Mouse (Mus musculus): ENCODE data around the gene Fdps.

DNA sequence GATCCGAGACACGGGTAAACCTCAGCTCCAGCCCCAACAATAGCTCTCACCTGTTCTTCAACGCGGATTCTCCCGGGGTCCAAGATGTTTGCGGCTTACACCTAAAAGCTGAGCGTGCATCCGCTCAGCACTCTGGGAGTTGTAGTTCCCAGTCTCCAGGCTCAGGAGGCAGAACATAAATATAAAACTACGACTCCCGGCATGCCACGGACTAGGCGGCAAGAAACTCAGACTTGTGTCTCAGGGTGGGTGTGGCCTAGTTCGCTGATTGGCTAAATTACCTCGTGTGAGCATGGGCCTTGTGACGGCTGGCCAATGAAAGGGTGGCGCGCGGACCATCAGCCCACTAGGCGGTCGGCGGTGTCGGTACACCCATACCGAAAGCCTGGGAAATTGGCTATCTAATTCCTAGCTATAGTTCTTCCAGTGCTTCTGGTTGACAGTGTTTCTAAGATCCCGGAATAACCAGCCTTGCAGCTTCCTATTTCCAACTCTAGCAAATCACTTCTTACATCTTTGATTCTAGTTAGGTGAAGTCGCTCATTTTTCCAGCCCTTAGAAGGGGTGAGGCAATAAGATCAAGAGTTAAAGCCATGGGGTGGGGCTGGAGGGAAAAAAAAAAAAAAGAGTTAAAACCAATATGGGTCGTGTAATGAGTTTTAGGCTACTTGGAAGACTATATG, at the start of gene Fdps:
- TF ChIP-seq CTCF (IDR thresholded peaks at IDR 0.05; ENCODE audit: insufficient read depth, low read depth, low read length) (no peak), POLR2A (IDR thresholded peaks at IDR 0.05; ENCODE audit: insufficient read depth, low read depth, low read length) (peak; percentile 43; the same call in 1 of the 2 replicates)

Data from olfactory bulb, adult 2 months (tissue).